Mouse (Mus musculus) hindbrain, embryonic 10.5 days (tissue): Measurements from ENCODE around the gene Angptl4. TPM values are rescaled to one million over a fixed set of nuclear protein-coding genes. Genes with fewer than 3 reads are reported as not detected.
A peak's percentile ranks its signal among the peaks of the same experiment; 100 is the strongest.

ENCODE experiments used
- DNase-seq: peaks from one replicate; pipeline ENCODE4 v3.0.0-alpha.2; 2017; ENCODE audit warnings: low spot score
- H3K27ac ChIP-seq: fragments of 300-500 bp; sonication (generic); 2 replicates; pipeline ENCODE4 v1.5.1; 2016; ENCODE audit warnings: mild to moderate bottlenecking, moderate library complexity
- H3K27me3 ChIP-seq: fragments of 300-500 bp; sonication (generic); 2 replicates; pipeline ENCODE4 v1.6.1; 2016; ENCODE audit warnings: mild to moderate bottlenecking; ENCODE audit not compliant: poor library complexity, insufficient read depth, severe bottlenecking
- H3K36me3 ChIP-seq: fragments of 300-500 bp; sonication (generic); 2 replicates; pipeline ENCODE4 v1.6.1; 2016; ENCODE audit warnings: mild to moderate bottlenecking, moderate library complexity
- H3K4me1 ChIP-seq: fragments of 300-500 bp; sonication (generic); replicated peaks from 2 replicates; pipeline ENCODE4 v1.6.1; 2016; ENCODE audit warnings: mild to moderate bottlenecking
- H3K4me3 ChIP-seq: fragments of 300-500 bp; sonication (generic); 2 replicates; pipeline ENCODE4 v1.5.1; 2016; ENCODE audit warnings: mild to moderate bottlenecking, moderate library complexity
- H3K9me3 ChIP-seq: fragments of 300-500 bp; sonication (generic); 2 replicates; pipeline ENCODE4 v1.6.1; 2016; ENCODE audit warnings: mild to moderate bottlenecking, moderate library complexity
- WGBS: fragments of 180-500 bp; shearing (Covaris S2); methylation state at CpG from one replicate; pipeline ENCODE4 v1.1.7; 2016; 5-methylcytosine and 5-hydroxymethylcytosine counted together
- polyA plus RNA-seq: library from polyadenylated mRNA; unstranded; fragments of >200 nt; fragmentation: Nextera tagmentation; extraction: Ambion mirVana; gene quantifications from 2 replicates; pipeline ENCODE4 v1.2.1, GENCODE M21; 2016

Angptl4 gene
- polyA plus RNA-seq, 1 experiment from 2014 or later, result 25.9 TPM

DNA sequence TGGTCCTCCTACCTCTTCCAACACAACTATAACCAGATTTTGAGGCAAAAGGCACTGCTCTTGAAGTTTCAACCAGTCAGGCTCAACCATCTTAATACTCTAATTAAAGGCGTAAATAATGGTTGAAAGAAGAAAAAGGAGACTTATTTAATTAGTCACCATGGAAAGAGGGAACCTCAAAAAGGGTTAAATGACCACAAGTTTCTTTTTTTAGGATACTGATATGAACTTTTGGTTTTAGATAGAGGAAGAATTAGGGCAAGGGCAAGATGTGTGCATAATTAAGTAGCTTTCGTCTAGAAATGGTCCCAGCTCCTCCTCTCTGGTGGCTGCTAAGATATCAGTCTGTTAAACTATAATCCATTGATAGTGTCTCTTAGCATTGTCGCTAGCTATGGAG is 15.2 kb downstream of the Angptl4 start:
- Histone ChIP-seq H3K27ac (no peak overlapping the region), H3K4me1 (no peaks in the 10 kb centered on the region), H3K36me3 (no peaks in the 10 kb centered on the region), H3K4me3 (no peak overlapping the region), H3K9me3 (no peaks in the 10 kb centered on the region), H3K27me3 (no peaks in the 10 kb centered on the region)
- no peak for DNase-seq
- WGBS, result 78% methylated on average over 3 of the region's 3 CpGs

- H3K4me3 ChIP-seq, result peak within 1 kb of the TSS; percentile 92
- no peaks in the 10 kb centered on the region for H3K9me3 ChIP-seq
- peak; percentile 99 for DNase-seq
- peaks cover 43% of the 10 kb centered on the region for H3K4me1 ChIP-seq
- H3K36me3 ChIP-seq, result peaks cover 19% of the 10 kb centered on the region
- peak within 1 kb of the TSS; percentile 100 for H3K27ac ChIP-seq
- WGBS, result 3% methylated on average over 35 of the region's 35 CpGs
- no peaks in the 10 kb centered on the region for H3K27me3 ChIP-seq
Observed at GRCm38 (mm10) chr17:33760255-33761165, 21.1 kb downstream of the Angptl4 start, which contains the start of gene Rab11b. Gene Rab11b (minus strand): TSS chr17:33760530.

- 0% methylated on average over 38 of the region's 38 CpGs for WGBS
Observed at GRCm38 (mm10) chr17:33759767-33760254, 21.8 kb downstream of the Angptl4 start.

GRCm38 (mm10) chr17:33757231-33757630 is 24.4 kb downstream of the Angptl4 start:
- H3K9me3 ChIP-seq, result no peaks in the 10 kb centered on the region
- H3K27me3 ChIP-seq, result no peaks in the 10 kb centered on the region
- no peak overlapping the region for H3K4me3 ChIP-seq
- 77% methylated on average over 4 of the region's 4 CpGs for WGBS
- H3K4me1 ChIP-seq, result peaks cover 46% of the 10 kb centered on the region
- H3K27ac ChIP-seq, result no peak overlapping the region
- peaks cover 40% of the 10 kb centered on the region for H3K36me3 ChIP-seq
- no peak for DNase-seq

More at GRCm38 (mm10) chr17:33759767-33760254, 21.8 kb downstream of the Angptl4 start:
- peak overlapping the region; percentile 100 for H3K27ac ChIP-seq
- DNase-seq, result peak; percentile 93
- peaks cover 46% of the 10 kb centered on the region for H3K4me1 ChIP-seq
- H3K36me3 ChIP-seq, result peaks cover 21% of the 10 kb centered on the region
- no peaks in the 10 kb centered on the region for H3K9me3 ChIP-seq
- H3K4me3 ChIP-seq, result peak overlapping the region; percentile 92
- H3K27me3 ChIP-seq, result no peaks in the 10 kb centered on the region

- Histone ChIP-seq H3K27ac (no peak overlapping the region), H3K4me1 (peaks cover 46% of the 10 kb centered on the region)
- WGBS, result 93% methylated on average over 3 of the region's 3 CpGs
Observed at GRCm38 (mm10) chr17:33756108-33756790, 25.4 kb downstream of the Angptl4 start.

DNA sequence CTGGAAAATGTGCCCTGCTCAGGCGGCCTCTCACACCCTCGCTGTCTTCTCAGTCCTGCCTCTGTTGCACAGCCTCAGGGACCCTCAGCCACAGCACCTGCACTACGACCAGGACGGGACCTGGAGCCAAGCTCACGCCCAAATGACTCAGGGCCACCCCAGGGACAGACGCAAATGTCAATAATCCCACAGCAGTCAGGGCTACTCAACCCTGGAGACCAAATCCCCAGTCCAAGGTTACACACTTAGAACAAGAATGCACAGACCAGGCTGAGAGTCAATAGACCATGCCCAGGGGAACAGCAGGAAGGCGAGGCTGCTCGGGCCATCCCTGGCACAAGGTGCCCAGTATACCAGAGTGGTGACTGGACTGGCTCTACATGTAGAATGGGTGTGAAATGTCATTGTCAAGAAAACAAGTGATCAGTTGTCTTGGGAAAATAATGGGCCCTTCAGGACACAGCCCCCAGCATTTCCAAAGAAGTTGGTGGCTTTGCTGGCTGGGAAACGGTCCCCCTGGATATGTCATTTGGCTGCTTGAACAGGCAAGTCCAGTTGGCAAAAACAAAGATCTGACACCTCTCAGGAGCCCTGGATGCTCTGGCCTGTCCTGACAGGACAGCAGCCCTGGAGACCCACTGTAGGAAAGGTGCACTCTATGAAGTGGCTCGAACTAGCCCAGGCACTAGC is 26.1 kb downstream of the Angptl4 start:
- Histone ChIP-seq H3K9me3 (no peaks in the 10 kb centered on the region), H3K4me3 (no peak overlapping the region), H3K36me3 (peaks cover 56% of the 10 kb centered on the region), H3K27me3 (no peaks in the 10 kb centered on the region), H3K27ac (no peak overlapping the region), H3K4me1 (peaks cover 46% of the 10 kb centered on the region)
- DNase-seq, result no peak
- 88% methylated on average over 10 of the region's 10 CpGs for whole genome bisulfite sequencing

More at GRCm38 (mm10) chr17:33756108-33756790, 25.4 kb downstream of the Angptl4 start:
- no peak for DNase-seq
- Histone ChIP-seq H3K36me3 (peaks cover 49% of the 10 kb centered on the region), H3K27me3 (no peaks in the 10 kb centered on the region), H3K9me3 (no peaks in the 10 kb centered on the region), H3K4me3 (no peak overlapping the region)

DNA sequence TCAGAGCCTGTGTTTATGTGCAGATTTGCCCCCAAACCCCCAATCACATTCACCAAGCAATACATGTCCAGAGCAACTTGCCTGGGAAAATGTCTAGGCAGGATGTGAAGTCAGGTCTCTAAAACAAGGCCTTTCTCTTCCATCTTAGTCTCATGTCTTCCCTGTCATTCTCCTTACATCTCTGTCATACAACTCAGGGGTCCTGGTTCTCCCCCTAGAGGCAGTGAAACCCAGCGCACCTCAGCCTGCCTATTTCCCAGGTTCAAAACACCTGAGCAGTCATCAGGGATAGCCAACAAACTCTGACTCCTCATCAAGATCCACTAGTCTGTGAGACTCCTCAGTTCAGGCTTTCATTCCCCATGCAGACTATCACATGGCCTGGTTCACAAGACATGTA is 27.0 kb downstream of the Angptl4 start:
- Histone ChIP-seq H3K27ac (no peak overlapping the region), H3K9me3 (no peaks in the 10 kb centered on the region), H3K4me1 (peaks cover 45% of the 10 kb centered on the region), H3K4me3 (no peak overlapping the region), H3K36me3 (peaks cover 65% of the 10 kb centered on the region), H3K27me3 (no peaks in the 10 kb centered on the region)
- DNase-seq, result no peak
- 75% methylated on average over 1 of the region's 1 CpGs for WGBS

- Histone ChIP-seq H3K36me3 (peaks cover 83% of the 10 kb centered on the region), H3K4me1 (peaks cover 21% of the 10 kb centered on the region), H3K27ac (no peak overlapping the region), H3K9me3 (no peaks in the 10 kb centered on the region), H3K4me3 (no peak overlapping the region), H3K27me3 (no peaks in the 10 kb centered on the region)
- no peak for DNase-seq
- 96% methylated on average over 2 of the region's 2 CpGs for WGBS
Observed at GRCm38 (mm10) chr17:33752297-33752696, 29.3 kb downstream of the Angptl4 start.

GRCm38 (mm10) chr17:33751181-33751580 is 30.4 kb downstream of the Angptl4 start:
- Histone ChIP-seq H3K4me3 (no peak overlapping the region), H3K27ac (no peak overlapping the region), H3K4me1 (peaks cover 10% of the 10 kb centered on the region), H3K36me3 (peaks cover 84% of the 10 kb centered on the region), H3K9me3 (no peaks in the 10 kb centered on the region), H3K27me3 (no peaks in the 10 kb centered on the region)
- DNase-seq, result no peak

GRCm38 (mm10) chr17:33749451-33749850 is 32.2 kb downstream of the Angptl4 start:
- 97% methylated on average over 5 of the region's 5 CpGs for WGBS

GRCm38 (mm10) chr17:33746011-33746410 is 35.6 kb downstream of the Angptl4 start:
- Histone ChIP-seq H3K36me3 (peaks cover 64% of the 10 kb centered on the region), H3K27ac (no peak overlapping the region), H3K4me1 (no peaks in the 10 kb centered on the region), H3K27me3 (no peaks in the 10 kb centered on the region), H3K4me3 (no peak overlapping the region), H3K9me3 (no peaks in the 10 kb centered on the region)
- 81% methylated on average over 2 of the region's 2 CpGs for WGBS
- DNase-seq, result no peak

More at GRCm38 (mm10) chr17:33749451-33749850, 32.2 kb downstream of the Angptl4 start:
- H3K27me3 ChIP-seq, result no peaks in the 10 kb centered on the region
- no peak overlapping the region for H3K4me3 ChIP-seq
- DNase-seq, result no peak
- peaks cover 94% of the 10 kb centered on the region for H3K36me3 ChIP-seq
- H3K27ac ChIP-seq, result no peak overlapping the region
- no peaks in the 10 kb centered on the region for H3K9me3 ChIP-seq
- no peaks in the 10 kb centered on the region for H3K4me1 ChIP-seq

GRCm38 (mm10) chr17:33744686-33745384 is 36.8 kb downstream of the Angptl4 start:
- DNase-seq, result no peak
- H3K4me1 ChIP-seq, result no peaks in the 10 kb centered on the region
- no peaks in the 10 kb centered on the region for H3K27me3 ChIP-seq
- peaks cover 52% of the 10 kb centered on the region for H3K36me3 ChIP-seq
- H3K4me3 ChIP-seq, result no peak overlapping the region
- H3K9me3 ChIP-seq, result no peaks in the 10 kb centered on the region
- no peak overlapping the region for H3K27ac ChIP-seq
- WGBS, result 92% methylated on average over 5 of the region's 5 CpGs
